Mouse (Mus musculus): ENCODE results near the gene Mpv17l2.

The Mpv17l2 gene

GRCm38 (mm10) chr8:70721601-70722000, 39.1 kb downstream of the Mpv17l2 start:
- peak; percentile 45 for DNase-seq (ENCODE audit: low spot score)

GRCm38 (mm10) chr8:70720739-70721138, 40.0 kb downstream of the Mpv17l2 start:
- peak; percentile 90 for DNase-seq (ENCODE audit: low spot score)

GRCm38 (mm10) chr8:70719796-70720270, 40.9 kb downstream of the Mpv17l2 start:
- peak; percentile 43 for DNase-seq (ENCODE audit: low spot score)

- DNase-seq (ENCODE audit: low spot score), result peak; percentile 76
Observed at GRCm38 (mm10) chr8:70718297-70718696, 42.4 kb downstream of the Mpv17l2 start, which contains the start of gene Gm3336. Gm3336 (plus strand) TSS chr8:70718543.

GRCm38 (mm10) chr8:70716521-70717400, 44.0 kb downstream of the Mpv17l2 start:
- DNase-seq (ENCODE audit: low spot score), result peak; percentile 41

- no peak for DNase-seq (ENCODE audit: low spot score)
Observed at GRCm38 (mm10) chr8:70715086-70715485, 45.7 kb downstream of the Mpv17l2 start.

GRCm38 (mm10) chr8:70713991-70714390, 46.8 kb downstream of the Mpv17l2 start:
- DNase-seq (ENCODE audit: low spot score), result no peak

- no peak for DNase-seq (ENCODE audit: low spot score)
Observed at GRCm38 (mm10) chr8:70711041-70711440, 49.7 kb downstream of the Mpv17l2 start.

GRCm38 (mm10) chr8:70710296-70710695, 50.5 kb downstream of the Mpv17l2 start:
- DNase-seq (ENCODE audit: low spot score), result peak; percentile 67

GRCm38 (mm10) chr8:70709794-70710193, 51.0 kb downstream of the Mpv17l2 start:
- DNase-seq (ENCODE audit: low spot score), result no peak

Measured in testis, postnatal 10 days (tissue).